Mouse (Mus musculus): ENCODE results near the gene Shank2.

DNA sequence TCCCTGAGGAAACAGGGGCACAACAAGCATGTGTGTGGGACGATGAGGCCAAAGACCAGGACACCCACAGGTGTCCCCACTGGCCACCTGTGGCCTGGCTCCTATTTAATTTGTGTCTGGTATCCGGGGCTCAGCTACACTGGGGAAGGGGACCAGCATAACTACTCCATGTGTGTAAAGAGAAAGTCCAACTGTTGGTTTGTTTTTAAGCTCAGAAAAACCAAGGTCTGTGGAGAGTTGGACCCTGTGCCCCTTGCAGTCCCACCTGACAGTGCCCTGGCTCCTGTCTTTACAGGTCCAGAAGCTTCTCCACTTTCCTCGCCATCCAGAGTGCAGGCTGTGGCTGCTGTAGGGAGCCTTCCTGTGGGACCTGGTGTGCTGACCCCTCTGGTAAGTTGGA is at the start of gene Shank2:
- TF ChIP-seq POLR2A (IDR thresholded peaks at IDR 0.05; ENCODE audit: borderline replicate concordance, extremely low read depth, insufficient read depth, insufficient read length, poor library complexity, severe bottlenecking) = no peak
- no peak for TF ChIP-seq CTCF (IDR thresholded peaks at IDR 0.05; ENCODE audit: borderline replicate concordance, extremely low read depth, insufficient read depth, insufficient read length)

Data from brain, embryonic 14.5 days (tissue).